Mouse (Mus musculus): Measurements from ENCODE around the gene Lcn2. TPM values are rescaled to one million over a fixed set of nuclear protein-coding genes. Genes with fewer than 3 reads are reported as not detected.
"Not testable (repeated sequence)": the region's sequence is repeated elsewhere in the genome, so short reads cannot be mapped to it uniquely, and the experiment has no call there.

The Lcn2 gene
- total RNA-seq, 2 experiments from 2014 or later, result 0.51 TPM; not detected in 1

DNA sequence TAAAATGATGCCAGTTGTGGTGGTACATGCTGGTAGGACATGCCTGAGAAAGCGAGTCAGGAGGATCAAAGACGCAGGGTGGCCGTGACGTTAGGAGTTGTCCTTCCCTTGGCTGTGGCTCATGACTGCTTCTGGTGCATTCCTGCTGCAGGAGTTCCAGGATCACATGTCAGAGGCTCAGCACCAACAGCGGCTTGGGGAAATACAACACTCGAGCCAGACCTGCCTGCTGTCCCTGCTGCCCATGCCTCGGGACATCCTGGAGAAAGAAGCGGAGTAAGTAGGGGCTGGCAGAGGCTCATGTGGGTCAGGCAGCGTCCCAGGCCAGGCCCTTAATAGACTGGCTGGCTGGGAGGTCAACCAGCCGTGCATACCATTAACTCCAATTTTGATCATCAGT lies 13.9 kb downstream of the Lcn2 start:
- DNase-seq (ENCODE audit: low spot score in 2 of 2), result no peak

DNA sequence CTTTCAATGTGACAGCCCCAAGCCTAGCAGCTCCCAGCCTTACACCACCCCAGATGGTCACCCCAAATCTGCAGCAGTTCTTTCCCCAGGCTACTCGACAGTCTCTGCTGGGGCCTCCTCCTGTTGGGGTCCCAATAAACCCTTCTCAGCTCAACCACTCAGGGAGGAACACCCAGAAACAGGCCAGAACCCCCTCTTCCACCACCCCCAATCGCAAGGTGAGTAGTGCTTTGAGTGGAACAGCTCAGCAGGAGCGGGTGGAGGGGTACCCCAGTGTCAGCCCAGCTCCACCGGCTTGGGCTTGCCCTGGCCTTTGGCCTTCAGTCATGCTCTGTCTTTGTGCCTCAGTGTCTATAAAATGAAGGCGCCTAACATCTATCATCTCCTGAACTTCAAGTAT lies 20.7 kb downstream of the Lcn2 start:
- no peak for DNase-seq (ENCODE audit: low spot score in 2 of 2)

DNA sequence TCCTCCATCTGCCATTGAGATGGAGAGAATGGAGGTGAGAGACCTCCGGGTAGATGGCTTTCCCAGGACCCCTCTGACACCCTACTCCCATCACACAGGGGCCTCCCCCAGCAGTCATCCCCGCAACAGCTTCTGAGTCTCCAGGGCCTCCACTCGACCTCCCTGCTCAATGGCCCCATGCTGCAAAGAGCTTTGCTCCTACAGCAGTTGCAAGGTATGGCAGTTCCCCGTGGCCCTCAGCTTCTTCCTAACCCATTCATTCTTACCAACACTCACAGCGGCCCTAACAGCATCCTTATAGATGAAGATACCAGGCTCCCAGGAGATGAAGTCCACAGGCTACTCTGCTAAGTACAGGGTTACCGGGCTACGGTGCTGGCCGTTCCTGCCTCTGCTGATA lies 23.9 kb downstream of the Lcn2 start:
- DNase-seq (ENCODE audit: low spot score in 2 of 2), result no peak

DNA sequence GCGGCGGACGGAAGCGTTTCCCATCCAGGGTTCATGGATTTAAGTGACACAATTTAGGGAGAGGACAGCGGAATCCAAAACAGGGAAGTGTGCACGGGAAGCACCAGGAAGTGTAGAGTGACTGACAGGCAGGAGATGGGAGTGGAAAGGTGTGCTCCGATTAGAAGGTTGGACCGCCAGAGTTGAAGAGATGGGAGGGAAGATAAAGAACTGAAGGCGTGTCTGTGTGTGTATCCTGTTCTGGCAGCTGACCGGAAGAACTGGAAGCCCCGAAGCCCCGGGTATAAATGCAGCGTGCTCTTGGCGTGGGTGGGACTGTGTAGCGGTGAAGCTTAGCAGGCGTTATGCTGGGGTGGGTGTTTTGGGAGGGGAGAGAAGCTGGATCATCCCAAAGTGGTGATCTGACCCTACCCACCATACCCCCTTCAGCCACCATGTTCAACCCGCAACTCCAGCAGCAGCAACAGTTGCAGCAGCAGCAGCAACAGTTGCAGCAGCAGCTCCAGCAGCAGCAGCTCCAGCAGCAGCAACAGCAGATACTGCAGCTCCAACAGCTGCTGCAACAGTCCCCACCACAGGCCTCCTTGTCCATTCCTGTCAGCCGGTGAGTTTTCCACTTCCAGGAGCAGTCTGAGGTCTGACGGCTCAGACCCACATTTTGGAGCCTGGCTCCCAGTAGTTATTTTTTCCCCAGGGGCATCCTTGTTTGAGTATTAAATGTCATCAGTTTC lies 24.5 kb downstream of the Lcn2 start:
- no peak for DNase-seq (ENCODE audit: low spot score in 2 of 2)

DNA sequence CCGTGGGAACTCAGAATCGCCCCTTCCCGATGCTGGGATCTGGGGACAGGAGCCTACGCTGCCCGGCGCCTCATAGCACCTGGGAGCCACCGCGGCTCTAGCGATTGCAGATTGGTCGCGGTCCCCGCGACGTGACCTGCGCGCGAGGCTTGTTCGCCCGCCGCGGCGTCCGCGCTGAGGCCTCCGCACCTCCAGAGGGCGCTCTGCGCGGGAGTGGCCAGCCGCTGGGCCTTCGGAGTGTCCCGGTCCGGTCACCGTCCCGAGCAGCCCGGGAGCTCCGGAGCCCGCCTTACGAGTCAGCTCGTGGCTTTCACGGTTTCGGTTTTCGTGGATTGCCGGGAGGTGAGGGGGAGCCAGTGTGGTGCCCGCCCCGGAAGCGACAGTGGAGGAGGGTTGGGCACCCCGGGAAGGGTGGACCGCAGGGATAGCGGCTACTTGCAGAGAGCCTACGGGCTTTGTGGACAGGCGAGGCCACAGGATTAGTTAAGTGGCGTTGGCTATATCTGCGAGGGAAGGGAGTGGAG lies 25.2 kb downstream of the Lcn2 start:
- peak; percentile 86 to 92 for DNase-seq (ENCODE audit: low spot score in 2 of 2)

DNA sequence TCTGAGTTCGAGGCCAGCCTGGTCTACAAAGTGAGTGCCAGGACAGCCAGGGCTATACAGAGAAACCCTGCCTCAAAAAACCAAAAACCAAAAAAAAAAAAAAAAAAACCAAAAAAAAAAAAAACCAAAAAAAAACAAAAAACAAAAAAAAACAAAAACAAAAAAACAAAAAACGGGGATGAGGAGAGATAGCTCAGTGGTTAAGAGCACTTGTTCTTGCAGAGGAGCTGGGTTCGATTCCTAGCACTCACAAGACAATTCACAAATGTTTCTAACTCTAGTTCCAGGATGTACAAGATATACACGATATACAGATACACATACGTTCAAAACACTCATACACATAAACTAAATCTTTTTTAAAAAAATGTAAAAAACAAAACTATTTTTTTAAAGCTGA lies 25.8 kb downstream of the Lcn2 start:
- not testable (repeated sequence) for DNase-seq (ENCODE audit: low spot score in 2 of 2)

DNA sequence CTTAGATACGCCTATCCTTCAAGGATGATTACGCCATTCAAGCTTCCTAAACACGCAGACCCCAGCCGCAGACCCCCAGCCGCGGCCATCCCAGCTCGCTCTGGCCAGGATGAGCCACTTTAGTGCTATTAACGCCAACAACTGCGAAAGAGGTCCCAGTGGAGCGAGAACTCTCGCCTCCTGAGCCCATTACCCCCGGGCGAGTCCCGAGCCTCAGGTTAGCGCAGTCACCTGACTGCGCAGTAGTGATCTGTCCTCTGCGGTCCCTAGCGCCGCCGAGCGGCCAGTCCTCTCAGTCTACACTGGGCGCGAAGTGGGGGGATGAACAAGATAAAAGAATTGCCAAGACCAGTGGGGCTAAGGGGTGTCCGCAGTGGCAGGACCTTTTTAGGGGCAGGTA lies 26.6 kb downstream of the Lcn2 start:
- DNase-seq (ENCODE audit: low spot score in 2 of 2), result peak in 1 of 2 experiments; percentile 83

DNA sequence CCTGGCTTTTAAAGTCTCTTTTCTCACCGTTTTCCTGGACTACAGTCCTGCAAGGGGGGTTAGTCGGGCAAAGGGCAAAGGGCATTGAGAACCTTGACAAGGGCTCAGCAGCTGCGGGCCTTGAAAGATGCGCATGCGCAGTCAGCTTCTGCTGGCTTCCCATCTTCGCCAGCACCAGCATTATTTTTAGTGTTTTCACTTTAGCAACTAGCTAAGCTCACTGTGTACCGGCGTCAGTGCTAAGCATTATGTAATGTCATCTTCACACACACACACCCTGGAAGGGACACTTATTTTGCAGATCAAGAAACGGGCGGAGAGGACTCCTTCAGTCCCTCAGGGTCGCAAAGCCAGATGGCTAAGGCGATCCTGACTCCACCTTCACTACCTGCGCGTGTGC lies 27.3 kb downstream of the Lcn2 start:
- peak; percentile 83 to 92 for DNase-seq (ENCODE audit: low spot score in 2 of 2)

DNA sequence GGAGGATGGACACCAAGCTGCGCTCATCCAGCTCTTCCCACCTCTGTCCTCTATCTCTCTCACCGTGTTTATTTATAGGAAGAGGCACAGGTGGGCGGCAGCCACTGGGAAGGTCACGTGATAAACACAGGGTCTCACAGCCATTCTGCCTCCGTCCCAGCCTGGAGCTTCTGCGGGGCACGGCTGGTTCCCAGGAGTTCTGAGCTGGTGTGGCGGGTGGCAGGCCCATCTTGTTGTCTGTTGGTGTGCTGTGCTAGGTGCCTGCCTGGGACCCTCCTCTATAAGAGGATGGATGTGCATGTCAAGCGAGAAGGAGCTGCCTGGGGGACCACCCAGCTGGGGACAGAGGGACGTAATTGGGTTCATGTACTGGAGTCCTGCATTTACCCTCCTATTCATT lies 29.7 kb downstream of the Lcn2 start:
- DNase-seq (ENCODE audit: low spot score in 2 of 2), result no peak

DNA sequence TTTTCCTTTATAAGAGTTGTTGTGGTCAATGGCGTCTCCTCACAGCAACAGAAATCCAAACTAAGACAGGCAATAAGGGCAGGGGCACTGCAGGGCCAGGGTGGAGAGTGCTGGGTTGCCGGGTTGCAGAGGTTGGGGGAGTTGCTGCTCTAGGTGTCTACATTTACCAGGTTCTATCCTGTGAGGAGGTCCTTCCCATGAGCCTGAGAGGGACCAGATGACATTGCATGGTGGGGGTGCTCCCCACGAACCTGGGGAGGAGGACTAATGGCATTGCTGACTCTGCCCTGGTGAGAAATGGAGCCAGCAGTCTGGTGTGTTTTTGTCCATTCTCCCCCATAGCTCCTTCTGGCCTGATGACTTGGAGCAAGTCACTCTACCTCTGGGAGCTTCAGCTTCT lies 30.3 kb downstream of the Lcn2 start:
- no peak for DNase-seq (ENCODE audit: low spot score in 2 of 2)

DNA sequence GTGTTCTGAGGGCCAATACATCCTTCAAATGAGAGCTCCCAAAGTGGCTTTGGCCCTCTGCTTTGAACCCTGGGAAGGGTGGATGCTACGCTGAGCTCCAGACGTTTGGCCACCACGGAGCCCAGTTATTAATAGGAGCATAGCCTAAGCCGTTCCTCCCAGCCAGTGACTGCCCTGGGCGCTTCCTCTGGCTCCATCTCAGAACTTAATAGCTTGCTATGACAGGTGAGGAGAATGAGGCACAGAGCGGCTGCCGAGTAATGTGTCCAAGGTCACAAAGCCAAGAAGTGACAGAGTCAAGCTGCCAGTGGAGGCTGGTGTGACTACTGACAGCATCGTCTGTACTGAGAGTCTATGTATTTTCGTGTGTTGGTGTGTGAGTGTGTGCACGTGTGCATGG lies 31.8 kb downstream of the Lcn2 start:
- DNase-seq (ENCODE audit: low spot score in 2 of 2), result no peak

DNA sequence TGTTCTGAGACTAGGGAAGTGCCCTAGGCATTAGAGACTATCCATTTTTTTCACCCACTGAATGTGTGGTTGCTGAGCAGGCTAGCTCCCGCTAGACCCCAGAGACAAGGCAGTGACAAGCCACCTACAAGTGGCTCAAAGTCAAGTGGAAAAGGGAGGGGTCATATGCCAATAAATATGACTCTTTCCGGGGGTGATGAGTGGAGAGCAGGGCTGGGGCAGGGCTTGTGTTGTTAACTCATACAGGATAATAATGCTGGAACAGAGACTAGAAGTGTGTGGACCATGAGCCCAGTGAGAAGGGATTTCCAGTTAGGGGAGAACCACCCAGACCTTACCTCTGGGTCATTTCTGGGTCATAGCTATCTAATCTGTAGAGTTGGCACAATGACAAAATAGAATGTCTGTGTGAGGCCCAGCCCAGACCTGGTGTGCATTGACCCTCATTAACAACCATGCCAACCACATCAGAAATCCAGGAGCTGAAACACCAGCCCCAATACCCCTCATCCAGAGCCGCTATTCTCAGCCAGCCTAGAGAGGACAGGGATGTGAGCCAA lies 33.6 kb downstream of the Lcn2 start:
- DNase-seq (ENCODE audit: low spot score in 2 of 2), result no peak

DNA sequence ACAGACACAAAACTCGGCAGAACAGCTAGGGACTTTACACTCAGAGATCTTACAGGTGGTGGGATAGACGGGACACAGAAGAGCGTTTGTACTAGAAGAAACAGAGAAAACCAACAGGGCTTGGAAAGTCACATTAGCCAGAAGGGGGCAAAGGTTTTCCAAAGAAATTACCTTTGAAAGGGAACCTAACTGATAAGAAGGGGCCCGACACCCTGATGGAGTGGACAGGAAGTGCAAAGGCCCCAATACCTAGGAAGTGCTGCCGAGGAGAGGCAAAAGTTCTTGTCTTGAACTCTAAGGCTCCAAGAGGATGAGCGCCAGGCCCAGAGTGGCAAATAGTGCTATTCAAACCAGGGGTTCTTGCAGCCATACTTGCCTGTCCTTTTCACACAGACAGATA lies 34.2 kb downstream of the Lcn2 start:
- DNase-seq (ENCODE audit: low spot score in 2 of 2), result no peak

DNA sequence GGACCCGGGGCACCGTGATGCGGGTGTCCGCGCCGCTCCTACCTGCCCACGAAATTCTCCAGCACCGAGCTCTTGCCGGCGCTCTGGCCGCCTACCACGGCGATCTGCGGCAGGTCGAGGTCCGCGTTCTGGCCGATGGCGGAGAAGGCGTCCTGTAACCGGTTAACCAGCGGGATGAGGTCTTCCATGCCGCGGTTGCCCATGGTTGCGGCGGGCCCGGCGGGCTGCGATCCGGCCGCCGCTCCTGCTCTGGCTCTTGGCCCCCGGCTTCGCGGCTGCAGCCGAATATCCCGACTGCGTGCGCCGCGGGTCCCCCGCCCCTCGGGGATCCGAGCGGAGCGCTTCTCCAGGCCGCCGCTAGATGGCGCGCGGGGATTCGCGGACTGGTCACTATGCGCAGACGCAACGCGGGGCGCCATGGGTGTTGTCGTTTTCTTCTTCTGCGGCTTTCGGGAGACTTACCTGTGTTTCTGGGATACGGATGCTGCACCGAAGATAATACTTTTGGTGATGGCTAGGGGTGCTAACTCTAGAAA lies 35.0 kb downstream of the Lcn2 start, which contains the start of gene Dnm1:
Gene Dnm1, minus strand, starts transcription at position 332 of the 536 bp plus-strand sequence.
- DNase-seq (ENCODE audit: low spot score in 2 of 2), result peak; percentile 93 to 98

DNA sequence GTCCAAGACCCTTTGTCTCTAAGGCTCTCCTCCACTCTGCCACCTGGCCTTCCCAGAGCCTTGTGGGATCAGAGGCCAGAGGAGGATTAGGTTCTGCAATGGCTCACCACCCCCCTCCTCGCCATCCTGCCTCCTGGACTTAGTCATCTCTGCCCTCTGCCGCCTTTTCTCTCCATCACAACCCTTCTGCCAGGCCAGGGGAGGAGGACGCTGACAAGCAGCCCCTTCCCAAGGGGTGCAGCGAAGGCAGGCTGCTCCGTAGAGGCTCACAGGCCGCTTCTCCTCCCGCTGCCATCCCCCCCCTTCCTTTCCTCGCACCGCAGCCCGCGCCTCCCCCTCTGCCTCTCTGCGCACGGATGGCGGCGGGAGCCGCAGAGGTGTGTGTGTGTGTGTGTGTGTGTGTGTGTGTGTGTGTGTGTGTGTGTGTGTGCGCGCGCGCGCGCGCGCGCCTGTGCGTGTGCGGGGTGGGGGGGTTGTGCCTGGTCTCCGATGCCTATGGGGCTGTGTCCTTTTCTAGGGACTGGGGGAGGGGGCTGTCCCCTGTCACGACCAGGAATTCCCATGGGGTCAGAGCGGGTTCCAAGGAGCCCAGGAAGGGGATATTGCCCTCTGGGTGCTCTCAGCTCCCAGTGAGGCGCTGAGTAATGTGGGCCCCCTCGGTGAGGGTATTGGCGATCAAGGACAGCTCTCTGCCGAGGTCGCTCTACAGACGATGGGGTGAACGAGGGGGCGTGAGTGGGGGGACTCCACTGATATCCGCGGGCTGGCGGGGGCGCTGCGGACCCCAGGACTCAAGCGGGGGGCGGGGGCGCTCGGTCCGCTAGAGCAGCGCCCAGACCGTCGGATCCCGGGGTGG lies 35.7 kb downstream of the Lcn2 start, which contains the start of gene Ciz1:
Gene Ciz1, plus strand, starts transcription at position 177 of the 856 bp plus-strand sequence.
- no peak for DNase-seq (ENCODE audit: low spot score in 2 of 2)

DNA sequence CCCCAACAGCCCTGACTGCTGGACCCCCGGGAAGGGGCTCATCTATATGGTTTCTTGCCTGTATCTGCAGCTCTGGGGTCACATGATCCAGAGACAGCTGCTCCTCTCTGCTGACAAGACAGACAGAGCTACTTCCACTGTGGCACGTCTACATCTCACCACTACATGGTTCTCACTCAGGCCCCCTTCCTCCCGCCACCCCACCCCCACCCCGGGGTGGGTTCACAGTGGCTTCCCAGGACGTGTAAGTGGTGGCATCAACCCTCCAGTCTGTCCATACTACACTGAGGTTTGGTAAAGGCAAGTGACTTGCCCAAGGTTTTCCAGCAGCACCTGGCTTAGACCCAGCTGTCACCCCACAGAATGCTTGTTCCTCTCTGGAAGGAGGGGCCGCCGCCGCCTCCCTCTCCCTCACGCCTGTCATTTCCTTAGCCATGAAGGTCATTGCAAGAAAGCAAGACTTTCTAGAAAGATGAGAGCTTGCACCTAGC lies 36.5 kb downstream of the Lcn2 start:
- DNase-seq (ENCODE audit: low spot score in 2 of 2), result no peak

DNA sequence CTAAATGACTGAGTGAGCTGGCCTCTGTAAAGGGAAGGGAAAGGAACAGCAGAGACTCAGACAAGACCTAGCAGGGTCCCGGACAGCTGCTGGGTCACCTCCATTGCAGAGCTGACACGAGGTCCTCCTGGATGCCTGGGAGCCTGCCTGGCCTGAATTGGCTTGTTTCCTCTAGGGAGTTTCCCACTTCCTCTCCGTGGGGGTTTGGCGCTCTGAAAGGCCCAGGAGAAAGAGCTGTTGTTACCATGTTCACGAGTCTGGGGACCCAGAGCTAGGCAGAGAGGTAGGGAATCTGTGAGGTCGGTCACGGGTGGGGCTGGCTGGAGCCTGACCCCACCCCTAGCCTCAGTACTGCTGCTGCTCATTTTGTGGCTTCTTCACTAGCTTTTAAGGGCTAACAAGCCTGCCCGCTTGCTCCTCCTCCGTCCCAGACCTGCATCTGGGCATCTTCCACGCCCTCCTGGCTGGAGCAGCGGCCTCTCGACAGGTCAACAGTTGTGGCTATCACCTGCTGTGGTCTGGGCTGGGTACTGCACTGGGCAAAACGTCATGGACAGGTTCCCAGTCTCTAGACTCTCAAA lies 37.5 kb downstream of the Lcn2 start:
- no peak for DNase-seq (ENCODE audit: low spot score in 2 of 2)

DNA sequence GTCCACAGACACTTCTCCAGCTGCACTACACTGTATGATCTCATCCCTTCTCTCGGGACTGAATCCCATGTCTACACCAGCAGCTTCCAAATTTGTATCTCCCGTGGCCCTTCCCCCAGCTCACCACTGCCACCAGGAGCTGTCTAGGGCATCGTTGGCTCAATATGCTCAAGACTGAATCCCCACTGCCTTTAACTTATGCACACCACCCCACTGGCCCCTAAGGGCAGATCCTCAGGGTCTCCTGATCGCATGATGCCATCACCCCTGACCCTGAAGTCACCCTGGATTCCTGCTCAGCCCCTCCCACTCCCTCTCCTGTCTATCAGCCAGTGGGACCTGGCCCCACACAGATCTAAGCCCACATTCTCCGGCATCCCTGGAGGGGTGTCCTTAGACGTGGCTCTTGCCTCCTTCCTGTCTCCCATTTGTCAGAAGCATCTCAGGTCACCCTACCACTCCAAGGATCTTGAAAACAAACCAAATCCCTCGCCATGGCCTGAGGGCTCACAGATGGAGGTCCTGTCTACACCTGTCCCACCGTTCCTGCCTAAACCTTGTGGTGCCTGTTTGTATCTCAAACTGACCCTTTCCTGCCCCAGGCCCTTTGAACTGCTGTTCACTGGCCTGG lies 38.3 kb downstream of the Lcn2 start:
- DNase-seq (ENCODE audit: low spot score in 2 of 2), result no peak

DNA sequence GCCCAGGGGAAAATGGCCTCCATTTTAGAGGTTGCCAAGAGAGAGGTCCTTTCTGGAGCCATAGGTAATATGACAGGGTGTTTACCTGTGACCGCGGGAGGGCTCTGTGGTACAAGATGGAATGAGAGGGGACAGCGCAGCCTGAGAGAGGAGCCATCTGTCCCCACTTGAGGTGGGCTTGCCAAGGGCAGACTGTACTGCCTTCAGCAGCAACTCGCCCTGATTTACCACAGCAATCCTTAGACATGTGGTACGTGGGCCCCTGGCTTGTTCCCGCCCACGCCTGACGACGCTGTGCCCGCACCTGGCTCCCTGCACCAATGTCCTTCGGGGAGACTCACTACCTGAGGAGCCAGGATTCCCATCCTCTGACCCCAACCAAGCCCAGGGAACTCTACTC lies 39.7 kb downstream of the Lcn2 start:
- DNase-seq (ENCODE audit: low spot score in 2 of 2), result peak in 1 of 2 experiments; percentile 77

DNA sequence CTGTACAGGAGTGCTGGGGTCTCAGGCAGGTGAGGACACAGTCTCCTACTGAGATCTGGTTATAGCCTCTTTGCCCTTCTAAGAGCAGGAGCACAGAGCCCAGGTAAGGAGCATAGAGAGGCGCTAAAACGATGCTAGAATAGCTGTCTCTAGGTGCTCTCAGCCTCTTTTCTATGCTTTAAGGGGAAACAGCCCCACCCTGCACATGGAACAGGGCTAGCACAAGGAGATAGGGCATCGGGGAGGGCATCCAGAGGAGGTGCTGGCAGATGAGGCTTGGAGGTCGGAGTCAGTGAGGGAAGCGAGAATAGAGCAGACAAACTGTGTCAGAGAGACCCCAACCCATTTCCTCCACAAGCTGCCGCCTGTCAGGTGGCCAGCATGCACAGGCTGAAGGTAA lies 41.0 kb downstream of the Lcn2 start:
- DNase-seq (ENCODE audit: low spot score in 2 of 2), result no peak

Measured in layer of hippocampus, adult 18-20 months (tissue).